Mouse (Mus musculus) heart, adult 8-10 months (tissue): Measurements from ENCODE around the gene Dcaf12l1. TPM values are rescaled to one million over a fixed set of nuclear protein-coding genes. Genes with fewer than 3 reads are reported as not detected.
"Not testable (repeated sequence)": the region's sequence is repeated elsewhere in the genome, so short reads cannot be mapped to it uniquely, and the experiment has no call there.

Experiments used
- DNase-seq: peaks from one replicate; pipeline ENCODE4 v3.0.0; 2022; ENCODE audit warnings: low spot score
- total RNA-seq, 4 experiments: library from RNA; stranded (reverse); gene quantifications; 2 replicates each; pipeline ENCODE4 v1.2.4; 2022

Dcaf12l1 gene
- total RNA-seq = 1 to 10 TPM; 2.9 to 3.7 (median 3.1) TPM

GRCm38 (mm10) chrX:44789761-44790411, at the start of gene Dcaf12l1:
Gene Dcaf12l1 (minus strand): TSS chrX:44790197.
- DNase-seq = no peak

GRCm38 (mm10) chrX:44809356-44809755, 19.4 kb upstream of the Dcaf12l1 start:
- DNase-seq = not testable (repeated sequence)

- no peak for DNase-seq
These were observed 799 bp downstream of the Dcaf12l1 start for GRCm38 (mm10) chrX:44789036-44789760.
